Mouse (Mus musculus) left cerebral cortex, adult 8-10 months (tissue): ENCODE results near the gene Plrg1. TPM values are rescaled to one million over a fixed set of nuclear protein-coding genes. Genes with fewer than 3 reads are reported as not detected.

Experiments used
- total RNA-seq, 4 experiments: library from RNA; stranded (reverse); gene quantifications; 2 replicates each; pipeline ENCODE4 v1.2.4; 2022

Gene Plrg1
- total RNA-seq, 4 experiments from 2014 or later = 43.0 to 46.5 (median 44.3) TPM

Other genes with a start within 250 kb of the Plrg1 start
- under 1 TPM; 0.35 to 0.59 (median 0.46) TPM for gene Rbm46, start 179.0 kb upstream of the Plrg1 start, total RNA-seq
- under 1 TPM; 0.07 to 0.14 (median 0.12) TPM for gene Lrat, start 151.5 kb upstream of the Plrg1 start, total RNA-seq
- gene Fgg, start 47.8 kb upstream of the Plrg1 start, total RNA-seq = not detected
- gene Fga, start 29.4 kb upstream of the Plrg1 start, total RNA-seq = not detected
- not detected for gene Fgb, start 5.7 kb upstream of the Plrg1 start, total RNA-seq
- gene Dchs2, start 72.4 kb downstream of the Plrg1 start, total RNA-seq = 1 to 10 TPM; 4.0 to 5.6 (median 4.6) TPM